In genomic region chrX:41564898-41565297, GRCm38 (mm10) we compare ENCODE assay signal across 16 mouse cellular contexts.
"Had no signal": no experiment of that assay in that cellular context is flagged by ENCODE, and none has a peak within 500 bp of the region (broad histone marks: within the 10 kb centered on the region; RNA-seq: fewer than 3 reads in every experiment).

No protein-coding gene starts in this region.

- H3K4me1 ChIP-seq: megakaryocyte, embryonic 14.5 days; midbrain, embryonic 13.5 days; midbrain, embryonic 15.5 days; neural tube, embryonic 12.5 days; stomach, embryonic 15.5 days had no signal

- H3K27ac ChIP-seq: macrophage; midbrain, embryonic 13.5 days; midbrain, embryonic 15.5 days; neural tube, embryonic 12.5 days; stomach, embryonic 15.5 days; stomach, postnatal 0 days had no signal

- H3K9ac ChIP-seq: lung, embryonic 14.5 days; midbrain, embryonic 13.5 days; midbrain, embryonic 15.5 days; neural tube, embryonic 12.5 days; stomach, embryonic 15.5 days had no signal

- ATAC-seq: midbrain, embryonic 13.5 days; midbrain, embryonic 15.5 days had no signal

- H3K4me2 ChIP-seq: lung, embryonic 14.5 days; midbrain, embryonic 11.5 days; midbrain, embryonic 13.5 days; midbrain, embryonic 15.5 days; neural tube, embryonic 12.5 days; stomach, embryonic 15.5 days had no signal

- H3K36me3 ChIP-seq: midbrain, embryonic 13.5 days; midbrain, embryonic 15.5 days; neural tube, embryonic 12.5 days; stomach, embryonic 15.5 days had no signal

- H3K27me3 ChIP-seq: midbrain, embryonic 13.5 days; midbrain, embryonic 15.5 days; neural tube, embryonic 12.5 days; stomach, embryonic 15.5 days had no signal

- DNase-seq: lung, adult 18-20 months; lung, embryonic 14.5 days; lung, postnatal 14 days; lung, postnatal 36 days; right cerebral cortex, postnatal 14 days; thymus, adult 18-20 months; thymus, postnatal 14 days; thymus, postnatal 36 days had no signal

- H3K9me3 ChIP-seq: megakaryocyte, embryonic 14.5 days; midbrain, embryonic 13.5 days; midbrain, embryonic 15.5 days; neural tube, embryonic 12.5 days; stomach, embryonic 15.5 days had no signal

- H3K4me3 ChIP-seq: megakaryocyte, embryonic 14.5 days; midbrain, embryonic 13.5 days; midbrain, embryonic 15.5 days; neural tube, embryonic 12.5 days; stomach, embryonic 15.5 days had no signal
